Mouse (Mus musculus) thymus, adult 2 months (tissue): ENCODE results near the gene Ctdsp1. TPM values are rescaled to one million over a fixed set of nuclear protein-coding genes. Genes with fewer than 3 reads are reported as not detected.
A peak's percentile ranks its signal among the peaks of the same experiment; 100 is the strongest.

Experiments
- DNase-seq: peaks from one replicate; pipeline ENCODE4 v3.0.0; 2021
- H3K27ac ChIP-seq: fragments of 200-500 bp; 2 replicates; pipeline ENCODE4 v1.5.1; 2012; ENCODE audit warnings: low read length, control low read depth; ENCODE audit not compliant: control insufficient read depth, insufficient read depth
- H3K27me3 ChIP-seq: fragments of 200-500 bp; 2 replicates; pipeline ENCODE4 v1.6.1; 2012; ENCODE audit warnings: mild to moderate bottlenecking, low read length, moderate library complexity, mixed read lengths; ENCODE audit not compliant: control insufficient read depth, insufficient read depth
- H3K36me3 ChIP-seq: fragments of 200-500 bp; 2 replicates; pipeline ENCODE4 v1.6.1; 2012; ENCODE audit warnings: mild to moderate bottlenecking, low read length, moderate library complexity; ENCODE audit not compliant: control insufficient read depth, insufficient read depth
- H3K4me1 ChIP-seq: fragments of 200-500 bp; replicated peaks from 2 replicates; pipeline ENCODE4 v1.6.1; 2012; ENCODE audit warnings: low read length; ENCODE audit not compliant: control insufficient read depth, insufficient read depth
- H3K4me3 ChIP-seq: fragments of 200-500 bp; 2 replicates; pipeline ENCODE4 v1.5.1; 2012; ENCODE audit warnings: mild to moderate bottlenecking, low read length, control low read depth, moderate library complexity; ENCODE audit not compliant: control insufficient read depth, insufficient read depth
- CTCF ChIP-seq: fragments of 200-500 bp; IDR thresholded peaks from 2 replicates; pipeline ENCODE4 v1.5.1; 2012; ENCODE audit warnings: mild to moderate bottlenecking, control low read depth, low read length, moderate library complexity, borderline replicate concordance; ENCODE audit not compliant: control insufficient read depth, poor library complexity, insufficient read depth; ENCODE audit errors: extremely low read depth
- POLR2A ChIP-seq: fragments of 200-500 bp; IDR thresholded peaks from 2 replicates; pipeline ENCODE4 v1.6.1; 2012; ENCODE audit warnings: mild to moderate bottlenecking, low read length, control low read depth, moderate library complexity; ENCODE audit not compliant: control insufficient read depth, poor library complexity, insufficient read depth; ENCODE audit errors: extremely low read depth
- WGBS: fragments of 180-500 bp; shearing (Covaris S2); methylation state at CpG from one replicate; pipeline ENCODE4 v1.1.7; 2018; 5-methylcytosine and 5-hydroxymethylcytosine counted together
- polyA plus RNA-seq: library from polyadenylated mRNA; depleted of rRNA; stranded (reverse); fragments of >200 nt; gene quantifications from 2 replicates; pipeline ENCODE4 v1.2.3, GENCODE M21; 2012

Ctdsp1 gene
- polyA plus RNA-seq, 1 experiment, result 201 TPM

- Histone ChIP-seq H3K4me3 (no peak overlapping the region), H3K27me3 (no peaks in the 10 kb centered on the region), H3K27ac (no peak overlapping the region), H3K4me1 (peaks cover 13% of the 10 kb centered on the region), H3K36me3 (no peaks in the 10 kb centered on the region)
- no peak for DNase-seq
- TF ChIP-seq POLR2A (no peak), CTCF (no peak)
- WGBS, result 97% methylated on average over 5 of the region's 5 CpGs
These were observed 27.9 kb upstream of the Ctdsp1 start for GRCm38 (mm10) chr1:74363437-74363836.

GRCm38 (mm10) chr1:74364270-74364669 lies 27.0 kb upstream of the Ctdsp1 start:
- Histone ChIP-seq H3K36me3 (no peaks in the 10 kb centered on the region), H3K27me3 (no peaks in the 10 kb centered on the region), H3K4me1 (peaks cover 13% of the 10 kb centered on the region), H3K27ac (no peak overlapping the region), H3K4me3 (no peak overlapping the region)
- 28% methylated on average over 8 of the region's 8 CpGs for WGBS
- DNase-seq, result no peak
- TF ChIP-seq CTCF (no peak), POLR2A (no peak)

- H3K4me3 ChIP-seq, result peak overlapping the region; percentile 25
- 23% methylated on average over 34 of the region's 34 CpGs for WGBS
- H3K27me3 ChIP-seq, result no peaks in the 10 kb centered on the region
- no peak for DNase-seq
- TF ChIP-seq POLR2A (no peak), CTCF (no peak)
- no peaks in the 10 kb centered on the region for H3K36me3 ChIP-seq
- H3K27ac ChIP-seq, result no peak overlapping the region
- H3K4me1 ChIP-seq, result peaks cover 13% of the 10 kb centered on the region
These were observed 23.2 kb upstream of the Ctdsp1 start for GRCm38 (mm10) chr1:74367886-74368645.

- TF ChIP-seq CTCF (no peak), POLR2A (no peak)
- H3K27me3 ChIP-seq, result no peaks in the 10 kb centered on the region
- DNase-seq, result no peak
- H3K4me3 ChIP-seq, result no peak overlapping the region
- 37% methylated on average over 4 of the region's 4 CpGs for WGBS
- peaks cover 7% of the 10 kb centered on the region for H3K4me1 ChIP-seq
- H3K27ac ChIP-seq, result no peak overlapping the region
- H3K36me3 ChIP-seq, result no peaks in the 10 kb centered on the region
These were observed 21.3 kb upstream of the Ctdsp1 start for GRCm38 (mm10) chr1:74370040-74370439.

GRCm38 (mm10) chr1:74373372-74373771 lies 17.9 kb upstream of the Ctdsp1 start:
- no peak for DNase-seq
- TF ChIP-seq POLR2A, result no peak
- TF ChIP-seq CTCF, result no peak
- 5% methylated on average over 4 of the region's 4 CpGs for WGBS

GRCm38 (mm10) chr1:74374980-74375379 lies 16.3 kb upstream of the Ctdsp1 start, which contains the start of gene Slc11a1:
Gene Slc11a1, plus strand, starts transcription at chr1:74375195.
- 89% methylated on average over 8 of the region's 8 CpGs for WGBS
- H3K4me3 ChIP-seq, result no peak within 1 kb of the TSS

More at GRCm38 (mm10) chr1:74373372-74373771, 17.9 kb upstream of the Ctdsp1 start:
- Histone ChIP-seq H3K27me3 (no peaks in the 10 kb centered on the region), H3K4me3 (no peak overlapping the region), H3K36me3 (no peaks in the 10 kb centered on the region), H3K27ac (no peak overlapping the region), H3K4me1 (peaks cover 2% of the 10 kb centered on the region)

More at GRCm38 (mm10) chr1:74374980-74375379, 16.3 kb upstream of the Ctdsp1 start, which contains the start of gene Slc11a1:
- TF ChIP-seq CTCF (no peak), POLR2A (no peak)
- no peak for DNase-seq
- Histone ChIP-seq H3K36me3 (no peaks in the 10 kb centered on the region), H3K27me3 (no peaks in the 10 kb centered on the region), H3K27ac (no peak within 1 kb of the TSS), H3K4me1 (0 out of 2 replicates have a peak, but pooled peaks cover 3% of the 10 kb centered on the region)
